Comparison of ENCODE assay signal across 9 mouse cellular contexts in the genomic region with DNA sequence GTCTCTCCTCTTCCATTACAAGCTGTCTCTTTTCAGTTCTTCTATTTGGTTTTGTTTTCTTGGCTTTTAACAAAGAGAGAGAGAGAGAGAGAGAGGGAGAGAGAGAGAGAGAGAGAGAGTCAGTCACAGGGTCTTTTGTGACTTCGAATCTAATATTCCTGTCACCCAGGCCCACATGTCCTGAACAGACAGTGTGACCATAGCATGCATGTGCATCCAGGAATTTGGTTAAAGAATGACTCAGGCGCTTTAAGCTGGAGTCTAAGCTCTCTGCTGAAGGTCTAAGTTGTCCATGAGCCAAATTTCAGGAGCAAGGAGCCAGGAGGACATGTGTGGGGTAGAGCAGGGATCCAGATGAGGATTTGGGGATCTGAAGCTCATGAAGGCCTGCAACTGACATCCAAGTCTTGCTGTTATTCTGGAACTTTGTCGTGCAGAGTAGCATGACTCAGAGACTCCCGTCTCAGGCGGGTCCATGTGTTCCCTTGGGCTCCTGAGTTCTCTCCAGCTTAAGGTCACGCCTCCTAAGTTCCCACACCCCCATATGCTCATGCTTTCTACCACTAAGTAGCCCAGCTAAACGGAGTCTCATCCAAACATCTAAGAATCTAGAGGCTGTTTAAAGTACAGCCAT. TPM values are rescaled to one million over a fixed set of nuclear protein-coding genes. Genes with fewer than 3 reads are reported as not detected.
DNase-seq lines count a peak whose midpoint lies in the region.
"Had no signal": no experiment of that assay in that cellular context is flagged by ENCODE, and none has a peak within 500 bp of the region (broad histone marks: within the 10 kb centered on the region; RNA-seq: fewer than 3 reads in every experiment).

No protein-coding gene starts in this region.

- intact Hi-C loops in heart, postnatal 25 days (cut with DNase I) = loop anchor here (5.0 kb wide), 1 partner anchor 68 kb away; no protein-coding TSS in a partner anchor
- intact Hi-C loops in left cerebral cortex, postnatal 36 days (cut with DNase I) = no loop called here

- DNase-seq in 3T3-L1 (ENCODE audit: low read depth, low spot score) = peak; percentile 92
- peak; percentile 78 for DNase-seq in NIH3T3 (ENCODE audit: low read depth)
- DNase-seq in gastrocnemius, postnatal 25 days = peak; percentile 50
- peak; percentile 44 for DNase-seq in heart, postnatal 25 days (ENCODE audit: low spot score)
- DNase-seq in spleen, adult 12 weeks (ENCODE audit: low spot score) = no peak
- DNase-seq in left cerebral cortex, postnatal 36 days (ENCODE audit: low spot score in 2 of 2) = no peak
- DNase-seq in layer of hippocampus, postnatal 14 days (ENCODE audit: low spot score in 2 of 2) = no peak
- DNase-seq: cerebellum, postnatal 25 days; lung, postnatal 4 days had no signal

RNA-seq across cellular contexts. Expression of a gene that starts 29.6 kb away (rescaled TPM):
- total RNA-seq in gastrocnemius, postnatal 25 days (2021) = 1 to 10 TPM; 2.5 to 3.2 TPM
- 1 to 10 TPM; 3.2 to 3.9 TPM for total RNA-seq in heart, postnatal 25 days (2021)
- total RNA-seq in left cerebral cortex, postnatal 36 days (2021) = 10 to 100 TPM; 14.3 to 17.6 TPM
- 10 to 100 TPM; 17.7 to 20.9 TPM for total RNA-seq in layer of hippocampus, postnatal 14 days (2021)

Comparison
In these comparisons a context has a peak if more than half of its experiments do, and no peak if none do; other contexts are left out.
1. DNase-seq: peak in 3T3-L1 (single experiment), NIH3T3 (single experiment), gastrocnemius, postnatal 25 days (single experiment) and heart, postnatal 25 days (single experiment); none in spleen, adult 12 weeks (single experiment), left cerebral cortex, postnatal 36 days (0 of 2) and layer of hippocampus, postnatal 14 days (0 of 2).